Comparison of ENCODE assay signal across 30 mouse cellular contexts in the genomic region with DNA sequence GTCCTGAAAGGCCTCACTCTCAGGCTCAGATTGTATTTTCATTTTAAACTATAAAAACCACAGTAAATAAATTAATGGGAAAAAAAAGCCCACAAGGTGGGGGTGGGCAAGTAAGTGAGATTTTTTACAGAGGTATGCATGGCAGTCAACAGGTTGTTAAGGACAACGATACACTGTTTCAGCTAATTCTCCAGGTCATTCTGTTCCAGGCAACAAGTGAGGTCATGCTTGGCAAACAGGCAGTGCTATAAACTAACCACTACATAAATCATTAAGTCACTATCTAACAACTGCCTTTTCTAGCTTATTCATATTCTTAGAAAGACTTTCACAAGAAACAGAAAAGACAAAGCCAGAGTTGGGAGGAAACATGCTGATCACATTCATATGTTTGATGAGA. TPM values are rescaled to one million over a fixed set of nuclear protein-coding genes. Genes with fewer than 3 reads are reported as not detected.
DNase-seq lines count a peak whose midpoint lies in the region; ATAC-seq and TF ChIP-seq lines count a peak whose summit lies in the region.
"Had no signal": no experiment of that assay in that cellular context is flagged by ENCODE, and none has a peak within 500 bp of the region (broad histone marks: within the 10 kb centered on the region; RNA-seq: fewer than 3 reads in every experiment).

No protein-coding gene starts in this region.

- H3K27me3 ChIP-seq in kidney, postnatal 0 days (ENCODE audit: insufficient read depth, low read length) = no peaks in the 10 kb centered on the region
- H3K27me3 ChIP-seq: embryonic facial prominence, embryonic 15.5 days; forebrain, embryonic 15.5 days; heart, embryonic 15.5 days; hindbrain, embryonic 13.5 days; kidney, embryonic 15.5 days; liver, embryonic 12.5 days; midbrain, embryonic 12.5 days had no signal

- H3K9me3 ChIP-seq in kidney, postnatal 0 days (replicated peaks; ENCODE audit: low read length) = no peaks in the 10 kb centered on the region
- H3K9me3 ChIP-seq: embryonic facial prominence, embryonic 15.5 days; forebrain, embryonic 15.5 days; heart, embryonic 15.5 days; hindbrain, embryonic 13.5 days; kidney, embryonic 15.5 days; liver, embryonic 12.5 days; midbrain, embryonic 12.5 days had no signal

- no peak for ATAC-seq in kidney, postnatal 0 days (replicated peaks; ENCODE audit: low FRiP score, low read depth)
- ATAC-seq: forebrain, embryonic 15.5 days; liver, embryonic 12.5 days had no signal

- WGBS in kidney, postnatal 0 days = 17% methylated on average over 1 of the region's 1 CpGs

- no peak overlapping the region for H3K27ac ChIP-seq in kidney, postnatal 0 days
- H3K27ac ChIP-seq: embryonic facial prominence, embryonic 15.5 days; forebrain, embryonic 15.5 days; heart, embryonic 15.5 days; hindbrain, embryonic 13.5 days; kidney, embryonic 15.5 days; liver, embryonic 12.5 days; midbrain, embryonic 12.5 days had no signal

- H3K36me3 ChIP-seq in kidney, postnatal 0 days (ENCODE audit: insufficient read depth, low read length) = 0 out of 2 replicates have a peak, but pooled peaks cover 4% of the 10 kb centered on the region
- H3K36me3 ChIP-seq: forebrain, embryonic 15.5 days; midbrain, embryonic 12.5 days had no signal

- TF ChIP-seq CTCF in kidney, postnatal 0 days (IDR thresholded peaks at IDR 0.05; ENCODE audit: low read depth) = no peak

- H3K4me2 ChIP-seq in kidney, postnatal 0 days (ENCODE audit: low read length) = no peak overlapping the region
- H3K4me2 ChIP-seq: embryonic facial prominence, embryonic 15.5 days; forebrain, embryonic 15.5 days; heart, embryonic 15.5 days; hindbrain, embryonic 13.5 days; kidney, embryonic 15.5 days; liver, embryonic 12.5 days; midbrain, embryonic 12.5 days had no signal

- H3K4me1 ChIP-seq in kidney, postnatal 0 days (replicated peaks; ENCODE audit: insufficient read depth, low read length) = no peaks in the 10 kb centered on the region

- DNase-seq in adrenal gland, postnatal 14 days = peak; percentile 44
- no peak for DNase-seq in adrenal gland, postnatal 10 days
- peak; percentile 34 for DNase-seq in kidney, postnatal 0 days (ENCODE audit: low spot score)
- DNase-seq in kidney, postnatal 10 days = no peak
- DNase-seq in 3T3-L1 (ENCODE audit: low read depth, low spot score) = peak; percentile 46
- peak; percentile 42 to 56 for DNase-seq in adrenal gland, postnatal 36 days
- no peak for DNase-seq in testis, postnatal 10 days (ENCODE audit: low spot score)
- DNase-seq: cerebellum, adult 8-10 months; gastrocnemius, postnatal 36 days; heart, postnatal 36 days; kidney, adult 11 months; left cerebral cortex, postnatal 4 days; lung, adult 2 months; lung, postnatal 14 days; right cerebral cortex, postnatal 25 days; thymus, adult 18-20 months; thymus, postnatal 36 days had no signal

- no peak overlapping the region for H3K4me3 ChIP-seq in kidney, postnatal 0 days (replicated peaks; ENCODE audit: low read depth, low read length)
- H3K4me3 ChIP-seq: embryonic facial prominence, embryonic 15.5 days; forebrain, embryonic 15.5 days; heart, embryonic 15.5 days; hindbrain, embryonic 13.5 days; kidney, embryonic 15.5 days; liver, embryonic 12.5 days; midbrain, embryonic 12.5 days had no signal

- H3K9ac ChIP-seq in kidney, postnatal 0 days (ENCODE audit: low read depth, low read length) = no peak overlapping the region
- H3K9ac ChIP-seq: embryonic facial prominence, embryonic 15.5 days; forebrain, embryonic 15.5 days; heart, embryonic 15.5 days; hindbrain, embryonic 13.5 days; kidney, embryonic 15.5 days; liver, embryonic 12.5 days; midbrain, embryonic 12.5 days had no signal

RNA-seq across cellular contexts. Expression of a gene that starts 5.4 kb away (rescaled TPM):
- total RNA-seq in adrenal gland, postnatal 14 days (2021) = 12.6 and 18.1 TPM in 2 replicates
- 10 to 100 TPM; 18.1 TPM for total RNA-seq in adrenal gland, postnatal 10 days (2021)
- 13.4 and 14.6 TPM in 2 replicates for polyA plus RNA-seq in kidney, postnatal 0 days (2015; fragmentation: Nextera tagmentation; extraction: Ambion mirVana)
- total RNA-seq in adrenal gland, postnatal 36 days (2021) = 10 to 100 TPM; 10.7 to 11.7 TPM

RNA-seq across cellular contexts. Expression of a gene that starts 42.2 kb away (rescaled TPM):
- total RNA-seq in adrenal gland, postnatal 14 days (2021) = 4.4 TPM in 1 of 2 replicates, not detected in the other
- total RNA-seq in adrenal gland, postnatal 10 days (2021) = 1 to 10 TPM in 1 of 2 experiments, not detected in 1; 3.9 TPM
- polyA plus RNA-seq in kidney, postnatal 0 days (2015; fragmentation: Nextera tagmentation; extraction: Ambion mirVana) = not detected in 2 replicates
- not detected for total RNA-seq in adrenal gland, postnatal 36 days (2021)
- total RNA-seq: common myeloid progenitor, adult 5-6 weeks; ES-E14; gastrocnemius, postnatal 36 days; heart, postnatal 36 days; layer of hippocampus, postnatal 14 days; left cerebral cortex, adult 8-10 months; neutrophil, adult 5-6 weeks had no signal
- polyA plus RNA-seq: brain, embryonic 14.5 days; forebrain, embryonic 15.5 days; hindbrain, embryonic 13.5 days; kidney, embryonic 15.5 days; liver, embryonic 12.5 days; midbrain, embryonic 12.5 days had no signal

Comparison
In these comparisons a context has a peak if more than half of its experiments do, and no peak if none do; other contexts are left out.
1. DNase-seq: peak in adrenal gland, postnatal 14 days (single experiment), kidney, postnatal 0 days (single experiment), 3T3-L1 (single experiment) and adrenal gland, postnatal 36 days (2 of 2); none in adrenal gland, postnatal 10 days (single experiment), kidney, postnatal 10 days (single experiment) and testis, postnatal 10 days (single experiment).